Mouse (Mus musculus): ENCODE measurements at regions not wholly inside any gene's neighbourhood (a gene's known extent, or its start where the extent isn't known, plus 50 kb on each side); places are given as distances from the start of the nearest gene placed in this dataset.

- Histone ChIP-seq H3K36me3 (replicated peaks) (no peaks in the 10 kb centered on the region), H3K4me1 (peaks cover 12% of the 10 kb centered on the region; the same call in 1 of the 2 replicates), H3K27me3 (replicated peaks; ENCODE audit: low read depth, poor library complexity, severe bottlenecking) (no peaks in the 10 kb centered on the region), H3K9me3 (no peaks in the 10 kb centered on the region), H3K4me3 (no peak overlapping the region), H3K27ac (replicated peaks) (no peak overlapping the region)
- DNase-seq (ENCODE audit: low spot score): no peak
- WGBS: 93% methylated on average over 4 of the region's 4 CpGs
Observed at GRCm38 (mm10) chr2:45431366-45431765, 314.2 kb upstream of the Zeb2 start.

- no peaks in the 10 kb centered on the region for H3K27me3 ChIP-seq (replicated peaks; ENCODE audit: low read depth, poor library complexity, severe bottlenecking)
- H3K36me3 ChIP-seq (replicated peaks): no peaks in the 10 kb centered on the region
- H3K4me1 ChIP-seq: no peaks in the 10 kb centered on the region
- WGBS: 86% methylated on average over 1 of the region's 1 CpGs
- H3K27ac ChIP-seq (replicated peaks): no peak overlapping the region
- no peak overlapping the region for H3K4me3 ChIP-seq
- no peak for DNase-seq (ENCODE audit: low spot score)
- H3K9me3 ChIP-seq: no peaks in the 10 kb centered on the region
Observed at GRCm38 (mm10) chr2:45421774-45422173, 304.6 kb upstream of the Zeb2 start.

- peaks cover 18% of the 10 kb centered on the region for H3K4me1 ChIP-seq
- 94% methylated on average over 8 of the region's 8 CpGs for WGBS
- H3K9me3 ChIP-seq: no peaks in the 10 kb centered on the region
- no peaks in the 10 kb centered on the region for H3K27me3 ChIP-seq (replicated peaks; ENCODE audit: low read depth, poor library complexity, severe bottlenecking)
- no peak overlapping the region for H3K4me3 ChIP-seq
- no peak overlapping the region for H3K27ac ChIP-seq (replicated peaks)
- DNase-seq (ENCODE audit: low spot score): no peak
- H3K36me3 ChIP-seq (replicated peaks): no peaks in the 10 kb centered on the region
Observed at GRCm38 (mm10) chr2:45408136-45408535, 290.9 kb upstream of the Zeb2 start.

- Histone ChIP-seq H3K36me3 (replicated peaks) (no peaks in the 10 kb centered on the region), H3K27me3 (replicated peaks; ENCODE audit: low read depth, poor library complexity, severe bottlenecking) (no peaks in the 10 kb centered on the region), H3K9me3 (no peaks in the 10 kb centered on the region), H3K27ac (replicated peaks) (no peak overlapping the region), H3K4me3 (no peak overlapping the region), H3K4me1 (peaks cover 7% of the 10 kb centered on the region)
- no peak for DNase-seq (ENCODE audit: low spot score)
Observed at GRCm38 (mm10) chr2:45389902-45390492, 272.8 kb upstream of the Zeb2 start.

- no peaks in the 10 kb centered on the region for H3K36me3 ChIP-seq (replicated peaks)
- 73% methylated on average over 4 of the region's 4 CpGs for WGBS
- H3K4me3 ChIP-seq: no peak overlapping the region
- H3K9me3 ChIP-seq: no peaks in the 10 kb centered on the region
- DNase-seq (ENCODE audit: low spot score): no peak
- no peaks in the 10 kb centered on the region for H3K4me1 ChIP-seq
- no peaks in the 10 kb centered on the region for H3K27me3 ChIP-seq (replicated peaks; ENCODE audit: low read depth, poor library complexity, severe bottlenecking)
- H3K27ac ChIP-seq (replicated peaks): no peak overlapping the region
Observed at GRCm38 (mm10) chr2:45371268-45371667, 254.1 kb upstream of the Zeb2 start.

- no peak overlapping the region for H3K27ac ChIP-seq (replicated peaks)
- 93% methylated on average over 1 of the region's 1 CpGs for WGBS
Observed at GRCm38 (mm10) chr2:45370615-45370968, 253.4 kb upstream of the Zeb2 start.

GRCm38 (mm10) chr2:45369914-45370614 is 252.9 kb upstream of the Zeb2 start:
- H3K4me3 ChIP-seq: no peak overlapping the region
- no peaks in the 10 kb centered on the region for H3K4me1 ChIP-seq
- H3K36me3 ChIP-seq (replicated peaks): no peaks in the 10 kb centered on the region
- 91% methylated on average over 5 of the region's 5 CpGs for WGBS
- H3K27me3 ChIP-seq (replicated peaks; ENCODE audit: low read depth, poor library complexity, severe bottlenecking): no peaks in the 10 kb centered on the region
- H3K9me3 ChIP-seq: no peaks in the 10 kb centered on the region
- DNase-seq (ENCODE audit: low spot score): no peak
- no peak overlapping the region for H3K27ac ChIP-seq (replicated peaks)

More at GRCm38 (mm10) chr2:45370615-45370968, 253.4 kb upstream of the Zeb2 start:
- no peaks in the 10 kb centered on the region for H3K27me3 ChIP-seq (replicated peaks; ENCODE audit: low read depth, poor library complexity, severe bottlenecking)
- H3K9me3 ChIP-seq: no peaks in the 10 kb centered on the region
- no peak for DNase-seq (ENCODE audit: low spot score)
- no peaks in the 10 kb centered on the region for H3K4me1 ChIP-seq
- H3K4me3 ChIP-seq: no peak overlapping the region
- no peaks in the 10 kb centered on the region for H3K36me3 ChIP-seq (replicated peaks)

GRCm38 (mm10) chr2:45369432-45369831 is 252.2 kb upstream of the Zeb2 start:
- no peak overlapping the region for H3K27ac ChIP-seq (replicated peaks)
- no peaks in the 10 kb centered on the region for H3K27me3 ChIP-seq (replicated peaks; ENCODE audit: low read depth, poor library complexity, severe bottlenecking)
- no peaks in the 10 kb centered on the region for H3K4me1 ChIP-seq
- H3K4me3 ChIP-seq: no peak overlapping the region
- no peak for DNase-seq (ENCODE audit: low spot score)
- no peaks in the 10 kb centered on the region for H3K36me3 ChIP-seq (replicated peaks)
- WGBS: 80% methylated on average over 4 of the region's 4 CpGs
- no peaks in the 10 kb centered on the region for H3K9me3 ChIP-seq

GRCm38 (mm10) chr2:45367436-45368193 is 250.4 kb upstream of the Zeb2 start:
- no peak for DNase-seq (ENCODE audit: low spot score)
- no peaks in the 10 kb centered on the region for H3K9me3 ChIP-seq
- H3K27me3 ChIP-seq (replicated peaks; ENCODE audit: low read depth, poor library complexity, severe bottlenecking): no peaks in the 10 kb centered on the region
- no peaks in the 10 kb centered on the region for H3K4me1 ChIP-seq
- 89% methylated on average over 10 of the region's 10 CpGs for WGBS
- H3K36me3 ChIP-seq (replicated peaks): no peaks in the 10 kb centered on the region
- no peak overlapping the region for H3K4me3 ChIP-seq
- no peak overlapping the region for H3K27ac ChIP-seq (replicated peaks)

- DNase-seq (ENCODE audit: low spot score): no peak
- H3K27me3 ChIP-seq (replicated peaks; ENCODE audit: low read depth, poor library complexity, severe bottlenecking): no peaks in the 10 kb centered on the region
- H3K36me3 ChIP-seq (replicated peaks): no peaks in the 10 kb centered on the region
- no peak overlapping the region for H3K4me3 ChIP-seq
- WGBS: 59% methylated on average over 7 of the region's 7 CpGs
- H3K4me1 ChIP-seq: peaks cover 7% of the 10 kb centered on the region
- no peak overlapping the region for H3K27ac ChIP-seq (replicated peaks)
- no peaks in the 10 kb centered on the region for H3K9me3 ChIP-seq
Observed at GRCm38 (mm10) chr2:45357266-45357665, 240.1 kb upstream of the Zeb2 start.

- WGBS: 52% methylated on average over 8 of the region's 8 CpGs
- Histone ChIP-seq H3K27ac (replicated peaks) (no peak overlapping the region; the same call in 1 of the 2 replicates), H3K4me3 (no peak overlapping the region), H3K4me1 (peaks cover 7% of the 10 kb centered on the region), H3K9me3 (no peaks in the 10 kb centered on the region), H3K27me3 (replicated peaks; ENCODE audit: low read depth, poor library complexity, severe bottlenecking) (no peaks in the 10 kb centered on the region), H3K36me3 (replicated peaks) (no peaks in the 10 kb centered on the region)
- no peak for DNase-seq (ENCODE audit: low spot score)
Observed at GRCm38 (mm10) chr2:45356558-45357170, 239.5 kb upstream of the Zeb2 start.

- Histone ChIP-seq H3K4me3 (no peak overlapping the region), H3K36me3 (replicated peaks) (no peaks in the 10 kb centered on the region), H3K9me3 (no peaks in the 10 kb centered on the region), H3K27me3 (replicated peaks; ENCODE audit: low read depth, poor library complexity, severe bottlenecking) (no peaks in the 10 kb centered on the region), H3K27ac (replicated peaks) (no peak overlapping the region), H3K4me1 (peaks cover 7% of the 10 kb centered on the region)
- WGBS: 73% methylated on average over 12 of the region's 12 CpGs
- DNase-seq (ENCODE audit: low spot score): no peak
Observed at GRCm38 (mm10) chr2:45356021-45356420, 238.8 kb upstream of the Zeb2 start.

Measured in embryonic facial prominence, embryonic 10.5 days (tissue).